Mouse (Mus musculus): ENCODE data around the gene Lifr.

DNA sequence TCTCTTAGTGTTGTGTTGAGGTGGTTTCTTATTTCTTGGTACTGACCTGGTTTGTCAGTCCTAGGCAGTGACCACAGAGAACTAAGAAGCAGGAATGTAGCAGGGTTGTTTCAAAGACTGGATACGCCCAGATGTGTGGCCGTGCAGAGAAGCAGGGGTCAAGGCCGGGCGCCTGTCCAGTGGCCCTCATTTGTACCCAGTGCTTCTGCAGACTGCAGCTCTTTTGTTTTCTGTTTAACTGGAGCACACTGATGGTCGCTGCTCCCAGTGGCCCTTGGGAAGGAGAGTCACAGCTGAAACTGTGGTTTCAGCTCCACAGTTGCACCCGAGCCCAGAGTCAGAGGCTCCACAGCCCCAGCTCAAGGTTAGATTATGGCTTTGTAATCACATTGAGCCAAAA is 90.2 kb downstream of the Lifr start:
- no peak for TF ChIP-seq CTCF (IDR thresholded peaks at IDR 0.05)
- no peak for TF ChIP-seq POLR2A (IDR thresholded peaks at IDR 0.05; ENCODE audit: insufficient read depth, low read depth, low read length)
- TF ChIP-seq EP300 (IDR thresholded peaks at IDR 0.05; ENCODE audit: insufficient read depth, low read depth, low read length): no peak

All from heart, adult 2 months (tissue).